Mouse (Mus musculus): ENCODE data around the gene Bcl11b.

GRCm38 (mm10) chr12:107993029-107993428 is 10.4 kb downstream of the Bcl11b start:
- TF ChIP-seq CTCF (IDR thresholded peaks at IDR 0.05; ENCODE audit: extremely low read depth, insufficient read length, insufficient replicate concordance, low read depth, low read length) (no peak), POLR2A (IDR thresholded peaks at IDR 0.05; ENCODE audit: low read depth, low read length) (no peak)

Measured in small intestine, adult 2 months (tissue).